Mouse (Mus musculus) layer of hippocampus, adult 9-10 months (tissue): ENCODE data around the gene Dnajc3.

ENCODE experiments used
- DNase-seq: peaks from one replicate; pipeline ENCODE4 v3.0.0; 2022; ENCODE audit warnings: low spot score

Dnajc3 gene

GRCm38 (mm10) chr14:118937533-118938492, at the start of gene Dnajc3:
Dnajc3 (plus strand) TSS chr14:118937976.
- peak; percentile 98 for DNase-seq

- DNase-seq, result no peak
Measured at GRCm38 (mm10) chr14:118890101-118890500, 47.7 kb upstream of the Dnajc3 start.

- no peak for DNase-seq
Measured at GRCm38 (mm10) chr14:118895228-118895627, 42.5 kb upstream of the Dnajc3 start.

GRCm38 (mm10) chr14:118895655-118896054, 42.1 kb upstream of the Dnajc3 start:
- DNase-seq, result no peak

- DNase-seq, result no peak
Measured at GRCm38 (mm10) chr14:118899940-118900339, 37.8 kb upstream of the Dnajc3 start.

- DNase-seq, result no peak
Measured at GRCm38 (mm10) chr14:118900911-118901310, 36.9 kb upstream of the Dnajc3 start.

- DNase-seq, result no peak
Measured at GRCm38 (mm10) chr14:118903397-118903796, 34.4 kb upstream of the Dnajc3 start.

GRCm38 (mm10) chr14:118903867-118904562, 33.8 kb upstream of the Dnajc3 start:
- DNase-seq, result no peak

- DNase-seq, result no peak
Measured at GRCm38 (mm10) chr14:118907592-118907991, 30.2 kb upstream of the Dnajc3 start.

GRCm38 (mm10) chr14:118909872-118910271, 27.9 kb upstream of the Dnajc3 start:
- no peak for DNase-seq

GRCm38 (mm10) chr14:118910332-118911222, 27.2 kb upstream of the Dnajc3 start:
- DNase-seq, result no peak

GRCm38 (mm10) chr14:118911521-118911920, 26.3 kb upstream of the Dnajc3 start:
- no peak for DNase-seq

- no peak for DNase-seq
Measured at GRCm38 (mm10) chr14:118913651-118914050, 24.1 kb upstream of the Dnajc3 start.

GRCm38 (mm10) chr14:118919025-118919424, 18.8 kb upstream of the Dnajc3 start:
- no peak for DNase-seq

- no peak for DNase-seq
Measured at GRCm38 (mm10) chr14:118920654-118921053, 17.1 kb upstream of the Dnajc3 start.

- DNase-seq, result no peak
Measured at GRCm38 (mm10) chr14:118922251-118922650, 15.5 kb upstream of the Dnajc3 start.

GRCm38 (mm10) chr14:118922667-118923184, 15.1 kb upstream of the Dnajc3 start:
- DNase-seq, result no peak

GRCm38 (mm10) chr14:118924673-118925615, 12.8 kb upstream of the Dnajc3 start, which contains the start of gene Dzip1:
Dzip1 (minus strand) TSS chr14:118925460.
- DNase-seq, result no peak

- no peak for DNase-seq
Measured at GRCm38 (mm10) chr14:118928565-118928964, 9.2 kb upstream of the Dnajc3 start.

- DNase-seq, result no peak
Measured at GRCm38 (mm10) chr14:118929779-118930178, 8.0 kb upstream of the Dnajc3 start.
